Mouse (Mus musculus) heart, adult 2 months (tissue): ENCODE data around the gene Daglb. TPM values are rescaled to one million over a fixed set of nuclear protein-coding genes. Genes with fewer than 3 reads are reported as not detected.

Experiments used
- DNase-seq, 2 experiments: peaks; one replicate each; pipeline ENCODE4 v3.0.0; 2021
- H3K27ac ChIP-seq: fragments of 200-600 bp; 2 replicates; pipeline ENCODE4 v1.8.1; 2022
- H3K27me3 ChIP-seq: fragments of 200-500 bp; 2 replicates; pipeline ENCODE4 v1.6.1; 2012; ENCODE audit warnings: mild to moderate bottlenecking, low read length, inconsistent platforms, mixed read lengths; ENCODE audit not compliant: control insufficient read depth, insufficient read depth
- H3K36me3 ChIP-seq: fragments of 200-500 bp; 2 replicates; pipeline ENCODE4 v1.6.1; 2012; ENCODE audit warnings: low read length, inconsistent platforms; ENCODE audit not compliant: control insufficient read depth, insufficient read depth
- H3K4me1 ChIP-seq: fragments of 200-500 bp; 2 replicates; pipeline ENCODE4 v1.6.1; 2011; ENCODE audit warnings: low read length; ENCODE audit not compliant: control insufficient read depth, insufficient read depth
- H3K4me3 ChIP-seq: fragments of 200-600 bp; 2 replicates; pipeline ENCODE4 v1.8.1; 2022
- H3K79me2 ChIP-seq: fragments of 200-500 bp; replicated peaks from 2 replicates; pipeline ENCODE4 v1.6.1; 2012; ENCODE audit warnings: mild to moderate bottlenecking, inconsistent platforms, low read length, moderate library complexity, mixed read lengths; ENCODE audit not compliant: control insufficient read depth, insufficient read depth
- H3K9ac ChIP-seq: fragments of 200-500 bp; 2 replicates; pipeline ENCODE4 v1.6.1; 2012; ENCODE audit warnings: low read depth, mild to moderate bottlenecking, control low read depth, inconsistent platforms, low read length, mixed read lengths
- CTCF ChIP-seq: fragments of 200-600 bp; IDR thresholded peaks from 2 replicates; pipeline ENCODE4 v1.8.1; 2022; ENCODE audit warnings: antibody characterized with exemption, mild to moderate bottlenecking, moderate library complexity
- EP300 ChIP-seq: fragments of 200-500 bp; IDR thresholded peaks from 2 replicates; pipeline ENCODE4 v1.6.1; 2011; ENCODE audit warnings: low read depth, low read length, control low read depth; ENCODE audit not compliant: insufficient read depth
- POLR2A ChIP-seq: fragments of 200-500 bp; IDR thresholded peaks from 2 replicates; pipeline ENCODE4 v1.6.1; 2011; ENCODE audit warnings: mild to moderate bottlenecking, low read depth, low read length, control low read depth; ENCODE audit not compliant: insufficient read depth
- WGBS: fragments of 180-500 bp; shearing (Covaris S2); methylation state at CpG from one replicate; pipeline ENCODE4 v1.1.7; 2018; 5-methylcytosine and 5-hydroxymethylcytosine counted together
- intact Hi-C: fragments of 180-260 bp; cut with DNase I; formaldehyde crosslinking; loops from one replicate; pipeline ENCODE4 v1.15.1; 2025
- polyA plus RNA-seq: library from polyadenylated mRNA; depleted of rRNA; stranded (reverse); fragments of >200 nt; gene quantifications from 2 replicates; pipeline ENCODE4 v1.2.3, GENCODE M21; 2012
- total RNA-seq, 2 experiments: library from RNA; stranded (reverse); gene quantifications; 2 replicates each; pipeline ENCODE4 v1.2.3; 2021

The Daglb gene
- total and polyA plus RNA-seq, 3 experiments = 7.6 to 9.7 (median 8.2) TPM

DNA sequence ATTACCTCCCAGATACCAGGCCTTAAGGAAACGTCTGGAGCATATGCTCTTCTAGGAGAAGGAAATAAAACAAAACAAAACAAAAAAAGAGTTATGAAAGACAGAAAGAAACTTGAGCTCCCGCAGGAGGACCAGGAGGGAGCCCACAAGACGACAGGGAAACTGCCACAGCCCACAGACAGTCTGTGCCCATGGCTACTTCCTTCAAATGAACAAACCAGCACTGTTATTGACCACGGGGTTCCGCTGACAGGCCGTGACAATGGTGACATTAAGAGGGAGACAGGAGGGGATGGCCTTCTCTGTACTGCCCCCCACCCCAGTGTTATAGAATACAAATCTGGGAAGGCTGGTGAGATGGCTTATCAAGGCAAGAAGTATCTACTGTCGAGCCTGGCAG lies 66.3 kb downstream of the Daglb start:
- TF ChIP-seq EP300 (no peak), CTCF (no peak), POLR2A (no peak)
- H3K27me3 ChIP-seq = no peaks in the 10 kb centered on the region
- no peak for DNase-seq
- H3K27ac ChIP-seq = no peak overlapping the region
- peaks cover 1% of the 10 kb centered on the region; the same call in 1 of the 2 replicates for H3K79me2 ChIP-seq
- no peak overlapping the region for H3K9ac ChIP-seq
- no peaks in the 10 kb centered on the region for H3K36me3 ChIP-seq
- H3K4me1 ChIP-seq = peaks cover 4% of the 10 kb centered on the region
- H3K4me3 ChIP-seq = no peak overlapping the region
- WGBS = 63% methylated on average over 7 of the region's 7 CpGs
- intact Hi-C loops = no loop called here

- Histone ChIP-seq H3K27me3 (no peaks in the 10 kb centered on the region), H3K9ac (no peak overlapping the region), H3K4me1 (no peaks in the 10 kb centered on the region; the same call in 1 of the 2 replicates), H3K4me3 (no peak overlapping the region), H3K36me3 (no peaks in the 10 kb centered on the region), H3K27ac (no peak overlapping the region), H3K79me2 (no peaks in the 10 kb centered on the region)
- no peak for DNase-seq
- intact Hi-C loops = no loop called here
- 89% methylated on average over 4 of the region's 4 CpGs for WGBS
- TF ChIP-seq POLR2A (no peak), CTCF (no peak), EP300 (no peak)
Measured at GRCm38 (mm10) chr5:143534922-143535321, 70.5 kb downstream of the Daglb start.

DNA sequence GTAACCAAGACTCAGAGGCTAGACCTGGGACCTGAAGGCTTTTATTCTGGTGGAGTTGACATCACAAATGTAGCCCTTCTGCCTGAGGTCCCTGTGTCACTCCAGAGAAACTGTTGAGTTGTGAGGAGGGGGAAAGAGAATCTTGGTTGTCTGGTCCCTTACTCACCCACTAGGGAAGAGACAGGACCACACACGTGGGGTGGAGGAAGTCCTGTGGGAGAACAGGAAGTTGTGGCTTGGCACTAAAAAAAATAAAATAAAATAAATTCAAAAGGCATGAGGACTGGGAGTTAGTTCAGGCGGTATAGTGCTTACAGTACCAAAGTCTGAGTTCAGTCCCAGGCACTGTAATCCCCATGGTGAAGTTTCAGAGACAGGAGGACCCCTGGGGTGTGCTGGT lies 72.6 kb downstream of the Daglb start:
- 24% methylated on average over 2 of the region's 2 CpGs for WGBS
- Histone ChIP-seq H3K79me2 (no peaks in the 10 kb centered on the region), H3K4me3 (no peak overlapping the region)

GRCm38 (mm10) chr5:143539111-143539510 lies 74.7 kb downstream of the Daglb start:
- H3K4me1 ChIP-seq = no peaks in the 10 kb centered on the region; the same call in 1 of the 2 replicates
- H3K27ac ChIP-seq = no peak overlapping the region
- H3K27me3 ChIP-seq = no peaks in the 10 kb centered on the region
- no peak for DNase-seq
- TF ChIP-seq EP300 = no peak
- no peak for TF ChIP-seq CTCF
- TF ChIP-seq POLR2A = no peak
- intact Hi-C loops = no loop called here
- H3K79me2 ChIP-seq = no peaks in the 10 kb centered on the region
- H3K9ac ChIP-seq = no peak overlapping the region
- H3K4me3 ChIP-seq = no peak overlapping the region
- H3K36me3 ChIP-seq = no peaks in the 10 kb centered on the region
- WGBS = 66% methylated on average over 8 of the region's 8 CpGs

More for the DNA sequence above, 72.6 kb downstream of the Daglb start:
- no peaks in the 10 kb centered on the region; the same call in 1 of the 2 replicates for H3K4me1 ChIP-seq
- DNase-seq = no peak
- H3K27me3 ChIP-seq = no peaks in the 10 kb centered on the region
- H3K27ac ChIP-seq = no peak overlapping the region
- TF ChIP-seq CTCF = no peak
- TF ChIP-seq EP300 = no peak
- TF ChIP-seq POLR2A = no peak
- no peaks in the 10 kb centered on the region for H3K36me3 ChIP-seq
- H3K9ac ChIP-seq = no peak overlapping the region
- intact Hi-C loops = no loop called here

DNA sequence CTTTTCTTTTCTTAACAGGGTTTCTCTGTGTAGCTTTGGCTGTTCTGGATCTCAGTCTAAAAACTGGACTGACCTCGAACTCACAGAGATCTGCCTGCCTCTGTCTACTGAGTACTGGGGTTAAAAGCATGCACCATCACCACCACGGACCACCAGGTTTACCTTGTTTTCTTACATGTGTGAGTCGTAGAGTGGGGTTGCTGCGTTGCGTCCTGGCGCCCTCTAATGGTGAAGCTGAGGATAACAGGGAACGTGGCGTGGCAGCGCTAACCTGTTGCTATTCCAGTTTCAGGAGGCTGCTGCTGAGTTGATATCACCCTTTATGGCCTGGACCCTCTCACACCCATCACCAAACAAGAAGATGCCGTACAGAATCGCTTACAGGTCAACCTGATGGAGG lies 83.0 kb downstream of the Daglb start:
- intact Hi-C loops = loop anchor here (2.0 to 5.0 kb wide), 5 partner anchors 19 to 365 kb away; partner anchors contain the start of gene Rac1
- TF ChIP-seq EP300 (peak; percentile 90; the same call in 1 of the 2 replicates), CTCF (peak; percentile 96), POLR2A (no peak)
- Histone ChIP-seq H3K79me2 (peaks cover 5% of the 10 kb centered on the region), H3K27ac (no peak overlapping the region), H3K9ac (no peak overlapping the region), H3K27me3 (no peaks in the 10 kb centered on the region), H3K36me3 (peaks cover 5% of the 10 kb centered on the region; the same call in 1 of the 2 replicates), H3K4me1 (peaks cover 6% of the 10 kb centered on the region), H3K4me3 (no peak overlapping the region)
- DNase-seq = peak; percentile 82 to 87
- WGBS = 3% methylated on average over 11 of the region's 11 CpGs

GRCm38 (mm10) chr5:143547866-143548265 lies 83.5 kb downstream of the Daglb start:
- Histone ChIP-seq H3K27me3 (no peaks in the 10 kb centered on the region), H3K4me3 (no peak overlapping the region; the same call in 1 of the 2 replicates), H3K4me1 (peaks cover 6% of the 10 kb centered on the region), H3K36me3 (peaks cover 5% of the 10 kb centered on the region; the same call in 1 of the 2 replicates), H3K9ac (no peak overlapping the region), H3K27ac (peak overlapping the region; percentile 80), H3K79me2 (peaks cover 5% of the 10 kb centered on the region)
- intact Hi-C loops = loop anchor here (2.0 to 5.0 kb wide), 5 partner anchors 19 to 364 kb away; partner anchors contain the start of gene Rac1
- DNase-seq = no peak
- WGBS = 49% methylated on average over 10 of the region's 10 CpGs
- TF ChIP-seq CTCF = no peak
- no peak for TF ChIP-seq POLR2A
- no peak for TF ChIP-seq EP300
